Mouse (Mus musculus) gastrocnemius, postnatal 4 days (tissue): ENCODE results near the gene Plekha5. TPM values are rescaled to one million over a fixed set of nuclear protein-coding genes. Genes with fewer than 3 reads are reported as not detected.
A peak's percentile ranks its signal among the peaks of the same experiment; 100 is the strongest.

Source experiments
- DNase-seq, 2 experiments: peaks; one replicate each; pipeline ENCODE4 v3.0.0; 2021 to 2022; ENCODE audit warnings: low spot score in 2 of 2, mixed read lengths in 2 of 2
- total RNA-seq, 2 experiments: library from RNA; stranded (reverse); gene quantifications; 2 replicates each; pipeline ENCODE4 v1.2.3; 2021

Plekha5 gene
- total RNA-seq, 2 experiments from 2014 or later, result 34.7 to 40.1 TPM

- DNase-seq, result no peak
These were observed 30.5 kb downstream of the Plekha5 start for GRCm38 (mm10) chr6:140454388-140454787.

- DNase-seq, result no peak
These were observed 32.0 kb downstream of the Plekha5 start for GRCm38 (mm10) chr6:140455851-140456250.

GRCm38 (mm10) chr6:140456393-140457163 lies 32.7 kb downstream of the Plekha5 start:
- no peak for DNase-seq

GRCm38 (mm10) chr6:140460398-140460797 lies 36.5 kb downstream of the Plekha5 start:
- no peak for DNase-seq

GRCm38 (mm10) chr6:140464818-140465217 lies 41.0 kb downstream of the Plekha5 start:
- DNase-seq, result no peak

GRCm38 (mm10) chr6:140465946-140466646 lies 42.2 kb downstream of the Plekha5 start:
- no peak for DNase-seq

GRCm38 (mm10) chr6:140466841-140467240 lies 43.0 kb downstream of the Plekha5 start:
- DNase-seq, result no peak

GRCm38 (mm10) chr6:140467851-140468250 lies 44.0 kb downstream of the Plekha5 start:
- DNase-seq, result no peak

GRCm38 (mm10) chr6:140469791-140470190 lies 45.9 kb downstream of the Plekha5 start:
- no peak for DNase-seq

GRCm38 (mm10) chr6:140471751-140472150 lies 47.9 kb downstream of the Plekha5 start:
- DNase-seq, result no peak

- DNase-seq, result peak in 1 of 2 experiments; percentile 57
These were observed 48.5 kb downstream of the Plekha5 start for GRCm38 (mm10) chr6:140472345-140472744.

GRCm38 (mm10) chr6:140475393-140476087 lies 51.7 kb downstream of the Plekha5 start:
- DNase-seq, result no peak

GRCm38 (mm10) chr6:140476981-140477380 lies 53.1 kb downstream of the Plekha5 start:
- DNase-seq, result no peak

- DNase-seq, result no peak
These were observed 54.2 kb downstream of the Plekha5 start for GRCm38 (mm10) chr6:140478031-140478430.

- DNase-seq, result no peak
These were observed 55.1 kb downstream of the Plekha5 start for GRCm38 (mm10) chr6:140478943-140479342.

GRCm38 (mm10) chr6:140480425-140481081 lies 56.7 kb downstream of the Plekha5 start:
- no peak for DNase-seq

GRCm38 (mm10) chr6:140481701-140482460 lies 58.0 kb downstream of the Plekha5 start:
- peak; percentile 36 to 76 for DNase-seq

- peak in 1 of 2 experiments; percentile 29 for DNase-seq
These were observed 60.3 kb downstream of the Plekha5 start for GRCm38 (mm10) chr6:140484170-140484569.

- no peak for DNase-seq
These were observed 61.8 kb downstream of the Plekha5 start for GRCm38 (mm10) chr6:140485636-140486035.

- no peak for DNase-seq
These were observed 62.8 kb downstream of the Plekha5 start for GRCm38 (mm10) chr6:140486685-140487084.

- no peak for DNase-seq
These were observed 63.6 kb downstream of the Plekha5 start for GRCm38 (mm10) chr6:140487489-140487888.
